Comparison of ENCODE assay signal across 14 mouse cellular contexts in genomic region chr14:105377035-105377621, GRCm38 (mm10).
DNase-seq lines count a peak whose midpoint lies in the region; ATAC-seq and TF ChIP-seq lines count a peak whose summit lies in the region.
"Had no signal": no experiment of that assay in that cellular context is flagged by ENCODE, and none has a peak within 500 bp of the region (broad histone marks: within the 10 kb centered on the region; RNA-seq: fewer than 3 reads in every experiment).

No protein-coding gene starts in this region.

- H3K9ac ChIP-seq in kidney, embryonic 15.5 days, result no peak overlapping the region
- H3K9ac ChIP-seq in embryonic facial prominence, embryonic 13.5 days, result no peak overlapping the region
- H3K9ac ChIP-seq: neural tube, embryonic 13.5 days had no signal

- 44% methylated on average over 4 of the region's 4 CpGs for WGBS in kidney, embryonic 15.5 days
- 41% methylated on average over 4 of the region's 4 CpGs for WGBS in embryonic facial prominence, embryonic 13.5 days

- peak overlapping the region; percentile 16; the same call in 1 of the 2 replicates for H3K27ac ChIP-seq in gastrocnemius, adult 2 months
- peak overlapping the region; percentile 33; the same call in 1 of the 2 replicates for H3K27ac ChIP-seq in kidney, embryonic 15.5 days
- H3K27ac ChIP-seq in embryonic facial prominence, embryonic 13.5 days, result peak overlapping the region; percentile 44; the same call in 1 of the 2 replicates
- H3K27ac ChIP-seq: midbrain, embryonic 10.5 days; neural tube, embryonic 13.5 days had no signal

- TF ChIP-seq CTCF in gastrocnemius, adult 2 months (IDR thresholded peaks at IDR 0.05), result no peak

- peaks cover 15% of the 10 kb centered on the region for H3K4me1 ChIP-seq in kidney, embryonic 15.5 days
- peaks cover 24% of the 10 kb centered on the region for H3K4me1 ChIP-seq in embryonic facial prominence, embryonic 13.5 days

- H3K9me3 ChIP-seq in kidney, embryonic 15.5 days (replicated peaks), result no peaks in the 10 kb centered on the region
- no peaks in the 10 kb centered on the region for H3K9me3 ChIP-seq in embryonic facial prominence, embryonic 13.5 days
- H3K9me3 ChIP-seq: midbrain, embryonic 10.5 days; neural tube, embryonic 13.5 days had no signal

- H3K4me2 ChIP-seq in kidney, embryonic 15.5 days, result no peak overlapping the region
- H3K4me2 ChIP-seq in embryonic facial prominence, embryonic 13.5 days, result no peak overlapping the region
- H3K4me2 ChIP-seq: neural tube, embryonic 13.5 days had no signal

- H3K36me3 ChIP-seq in kidney, embryonic 15.5 days, result no peaks in the 10 kb centered on the region
- H3K36me3 ChIP-seq in embryonic facial prominence, embryonic 13.5 days, result no peaks in the 10 kb centered on the region
- H3K36me3 ChIP-seq: midbrain, embryonic 10.5 days; neural tube, embryonic 13.5 days had no signal

- intact Hi-C loops in gastrocnemius, adult 2 months (cut with DNase I), result no loop called here
- intact Hi-C loops in gastrocnemius, postnatal 36 days (cut with DNase I), result no loop called here

- H3K27me3 ChIP-seq in kidney, embryonic 15.5 days, result no peaks in the 10 kb centered on the region
- no peaks in the 10 kb centered on the region for H3K27me3 ChIP-seq in embryonic facial prominence, embryonic 13.5 days
- H3K27me3 ChIP-seq: neural tube, embryonic 13.5 days had no signal

- no peak for DNase-seq in gastrocnemius, adult 2 months
- DNase-seq in gastrocnemius, postnatal 36 days, result no peak
- DNase-seq in kidney, postnatal 36 days, result no peak
- DNase-seq in mesoderm, embryonic 11.5 days (ENCODE audit: low read depth, low spot score), result peak; percentile 64
- no peak for DNase-seq in layer of hippocampus, adult 18-20 months (ENCODE audit: low spot score in 2 of 2)
- DNase-seq in right cerebral cortex, postnatal 25 days, result no peak
- DNase-seq: adrenal gland, adult 2 months; kidney, adult 18-20 months; lung, adult 2 months; thymus, adult 18-20 months had no signal

- H3K4me3 ChIP-seq in gastrocnemius, adult 2 months, result no peak overlapping the region
- H3K4me3 ChIP-seq in kidney, embryonic 15.5 days (replicated peaks), result no peak overlapping the region
- no peak overlapping the region for H3K4me3 ChIP-seq in embryonic facial prominence, embryonic 13.5 days
- H3K4me3 ChIP-seq: midbrain, embryonic 10.5 days; neural tube, embryonic 13.5 days had no signal

- ATAC-seq in kidney, embryonic 15.5 days (replicated peaks; ENCODE audit: low FRiP score), result 0 out of 2 replicates have a peak, but pooled peaks have one; percentile 43
- no peak for ATAC-seq in embryonic facial prominence, embryonic 13.5 days (ENCODE audit: insufficient number of reproducible peaks, insufficient read depth, low FRiP score, low TSS enrichment, low read depth)
